ENCODE assay signal across 8 mouse cellular contexts in the genomic region with DNA sequence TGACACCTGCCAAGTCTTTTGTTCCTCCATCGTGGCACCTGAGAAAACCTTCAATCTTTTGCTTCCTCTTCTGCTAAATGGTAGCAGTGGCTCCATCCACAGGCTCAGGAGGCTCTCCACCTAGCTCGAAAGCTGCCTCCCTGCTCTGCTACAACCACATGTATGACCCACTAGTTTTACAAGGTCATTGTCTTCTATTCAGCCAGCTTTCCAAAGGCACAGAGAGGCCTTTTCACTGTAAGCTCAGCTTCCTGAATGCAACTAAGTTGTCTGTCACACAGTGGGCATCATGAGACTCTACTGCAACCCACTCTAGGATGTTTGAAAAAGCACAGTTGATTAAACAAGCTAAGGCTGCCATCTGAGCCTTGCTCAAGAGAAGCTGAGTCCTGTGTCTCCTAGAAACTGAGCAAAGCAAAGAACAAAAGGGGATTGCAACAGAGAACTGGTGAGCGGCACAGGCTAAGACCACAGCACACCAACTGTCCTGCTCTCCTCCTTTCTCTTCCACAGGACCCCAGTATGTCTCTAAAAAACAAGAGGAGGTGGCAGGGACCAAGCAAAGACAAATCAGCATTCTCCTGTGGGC. TPM values are rescaled to one million over a fixed set of nuclear protein-coding genes. Genes with fewer than 3 reads are reported as not detected.
DNase-seq lines count a peak whose midpoint lies in the region; ATAC-seq and TF ChIP-seq lines count a peak whose summit lies in the region.
"Not testable (repeated sequence)": the region's sequence is repeated elsewhere in the genome, so short reads cannot be mapped to it uniquely, and the experiment has no call there.

No protein-coding gene starts in this region.

- H3K4me1 ChIP-seq in forebrain, embryonic 11.5 days (replicated peaks; ENCODE audit: control insufficient read depth, insufficient read depth, low read length); heart, embryonic 12.5 days (replicated peaks); intestine, postnatal 0 days (replicated peaks; ENCODE audit: control insufficient read depth, insufficient read depth, low read length); lung, embryonic 16.5 days (replicated peaks; ENCODE audit: control insufficient read depth, insufficient read depth, low read length); neural tube, embryonic 14.5 days (ENCODE audit: control insufficient read depth, insufficient read depth, low read length): not testable (repeated sequence)

- not testable (repeated sequence) for H3K4me2 ChIP-seq in forebrain, embryonic 11.5 days (ENCODE audit: low read depth, low read length, severe bottlenecking); heart, embryonic 12.5 days; intestine, postnatal 0 days (replicated peaks; ENCODE audit: low read depth); lung, embryonic 16.5 days (ENCODE audit: low read depth, low read length); neural tube, embryonic 14.5 days (ENCODE audit: low read depth, low read length)

- not testable (repeated sequence) for H3K4me3 ChIP-seq in forebrain, embryonic 11.5 days (ENCODE audit: low read depth, low read length); heart, embryonic 12.5 days; intestine, postnatal 0 days (ENCODE audit: low read depth, low read length); lung, embryonic 16.5 days (ENCODE audit: low read length); neural tube, embryonic 14.5 days (ENCODE audit: low read depth, low read length)
- H3K4me3 ChIP-seq in left cerebral cortex, adult 2 months: 0 out of 2 replicates have a peak overlapping the region, but pooled peaks have one; percentile 0

- H3K27me3 ChIP-seq in forebrain, embryonic 11.5 days (ENCODE audit: control insufficient read depth, insufficient read depth, low read length); heart, embryonic 12.5 days (replicated peaks); intestine, postnatal 0 days (replicated peaks; ENCODE audit: control insufficient read depth, insufficient read depth, low read length); lung, embryonic 16.5 days (ENCODE audit: control insufficient read depth, insufficient read depth, low read depth, low read length); neural tube, embryonic 14.5 days (ENCODE audit: control insufficient read depth, insufficient read depth, low read length): not testable (repeated sequence)

- not testable (repeated sequence) for H3K9ac ChIP-seq in forebrain, embryonic 11.5 days (ENCODE audit: low read length); heart, embryonic 12.5 days; intestine, postnatal 0 days (ENCODE audit: low read depth, low read length); lung, embryonic 16.5 days (ENCODE audit: low read length); neural tube, embryonic 14.5 days (replicated peaks; ENCODE audit: low read depth, low read length)

- not testable (repeated sequence) for H3K27ac ChIP-seq in forebrain, embryonic 11.5 days (ENCODE audit: low read depth, low read length); heart, embryonic 12.5 days (ENCODE audit: poor library complexity, severe bottlenecking); intestine, postnatal 0 days (ENCODE audit: low read depth, low read length); left cerebral cortex, adult 2 months; lung, embryonic 16.5 days (ENCODE audit: low read length); neural tube, embryonic 14.5 days (ENCODE audit: low read depth, low read length)

- ATAC-seq in forebrain, embryonic 11.5 days (replicated peaks; ENCODE audit: low FRiP score): peak; percentile 43
- ATAC-seq in heart, embryonic 12.5 days (ENCODE audit: insufficient number of reproducible peaks, low FRiP score): peak; percentile 60
- ATAC-seq in intestine, postnatal 0 days: peak; percentile 42
- peak; percentile 32 for ATAC-seq in lung, embryonic 16.5 days (ENCODE audit: low read depth)
- peak; percentile 33 for ATAC-seq in neural tube, embryonic 14.5 days (ENCODE audit: low read depth)

- peak; percentile 70 for DNase-seq in T-cell, adult 2 months (ENCODE audit: low spot score)
- DNase-seq in forebrain, embryonic 11.5 days (ENCODE audit: low spot score): not testable (repeated sequence)
- peak; percentile 84 to 93 for DNase-seq in left cerebral cortex, adult 2 months (ENCODE audit: extremely low spot score in 1 of 2, low spot score in 2 of 2)
- peak; percentile 58 to 75 for DNase-seq in thymus, adult 18-20 months

- not testable (repeated sequence) for H3K36me3 ChIP-seq in forebrain, embryonic 11.5 days (ENCODE audit: control insufficient read depth, insufficient read depth, low read length); heart, embryonic 12.5 days; intestine, postnatal 0 days (ENCODE audit: control insufficient read depth, insufficient read depth); lung, embryonic 16.5 days (ENCODE audit: control insufficient read depth, insufficient read depth, low read length); neural tube, embryonic 14.5 days (ENCODE audit: control insufficient read depth, insufficient read depth, low read length)

- intact Hi-C loops in left cerebral cortex, adult 2 months (cut with DNase I): not testable (repeated sequence)

- TF ChIP-seq CTCF in intestine, postnatal 0 days (IDR thresholded peaks at IDR 0.05; ENCODE audit: low read depth); left cerebral cortex, adult 2 months (IDR thresholded peaks at IDR 0.05): not testable (repeated sequence)

- 87% methylated on average over 2 of the region's 3 CpGs for WGBS in forebrain, embryonic 11.5 days
- WGBS in heart, embryonic 12.5 days: 72% methylated on average over 3 of the region's 3 CpGs
- WGBS in intestine, postnatal 0 days: 73% methylated on average over 2 of the region's 3 CpGs
- WGBS in lung, embryonic 16.5 days: 76% methylated on average over 2 of the region's 3 CpGs
- 87% methylated on average over 2 of the region's 3 CpGs for WGBS in neural tube, embryonic 14.5 days

- not testable (repeated sequence) for H3K9me3 ChIP-seq in forebrain, embryonic 11.5 days (ENCODE audit: control insufficient read depth, low read length); heart, embryonic 12.5 days (replicated peaks); intestine, postnatal 0 days (ENCODE audit: control insufficient read depth); lung, embryonic 16.5 days (ENCODE audit: control insufficient read depth, low read length); neural tube, embryonic 14.5 days (ENCODE audit: control insufficient read depth, low read length)

RNA-seq across cellular contexts. Expression of gene Scaf8, which starts 33.2 kb away (rescaled TPM):
- polyA plus RNA-seq in forebrain, embryonic 11.5 days (2014; fragmentation: Nextera tagmentation; extraction: Ambion mirVana): 27.7 and 29.2 TPM in 2 replicates
- polyA plus RNA-seq in heart, embryonic 12.5 days (2016; fragmentation: Nextera tagmentation; extraction: Ambion mirVana): 23.5 and 23.8 TPM in 2 replicates
- polyA plus RNA-seq in intestine, postnatal 0 days (2015; fragmentation: Nextera tagmentation; extraction: Ambion mirVana): 8.3 and 9.4 TPM in 2 replicates
- 10 to 100 TPM; 58.8 to 63.6 TPM for total RNA-seq in left cerebral cortex, adult 2 months (2021)
- 16.0 and 18.1 TPM in 2 replicates for polyA plus RNA-seq in lung, embryonic 16.5 days (2015; fragmentation: Nextera tagmentation; extraction: Ambion mirVana)
- 19.8 and 23.4 TPM in 2 replicates for polyA plus RNA-seq in neural tube, embryonic 14.5 days (2014; fragmentation: Nextera tagmentation; extraction: Ambion mirVana)
